25 mouse cellular contexts compared by ENCODE assay signal in the genomic region with DNA sequence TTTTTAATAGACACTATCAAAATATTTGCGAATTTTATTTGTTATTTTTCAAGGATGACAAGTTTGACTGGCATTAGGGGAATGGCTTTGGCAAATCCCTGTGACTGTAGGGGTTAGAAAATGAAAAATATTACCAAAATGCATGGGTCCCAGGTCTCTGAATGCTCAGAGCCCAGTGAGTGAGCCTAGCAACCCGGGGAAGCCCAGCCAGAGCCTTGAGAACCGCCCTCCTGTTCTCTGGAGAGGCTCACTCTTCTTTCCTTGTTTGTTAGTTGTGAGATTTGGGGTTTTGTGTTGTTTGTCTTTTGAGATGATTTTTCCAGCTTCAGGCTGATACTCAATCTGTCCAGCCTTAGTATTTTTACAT.
DNase-seq lines count a peak whose midpoint lies in the region; ATAC-seq and TF ChIP-seq lines count a peak whose summit lies in the region.
"Had no signal": no experiment of that assay in that cellular context is flagged by ENCODE, and none has a peak within 500 bp of the region (broad histone marks: within the 10 kb centered on the region; RNA-seq: fewer than 3 reads in every experiment).

No protein-coding gene starts in this region.

- H3K9ac ChIP-seq in heart, embryonic 12.5 days = no peak overlapping the region
- H3K9ac ChIP-seq in intestine, embryonic 15.5 days = no peak overlapping the region
- no peak overlapping the region for H3K9ac ChIP-seq in liver, embryonic 15.5 days
- no peak overlapping the region for H3K9ac ChIP-seq in stomach, embryonic 14.5 days (replicated peaks; ENCODE audit: low read depth, low read length)
- H3K9ac ChIP-seq: embryonic facial prominence, embryonic 15.5 days; forebrain, embryonic 15.5 days; heart, embryonic 15.5 days had no signal

- no peaks in the 10 kb centered on the region for H3K9me3 ChIP-seq in heart, embryonic 12.5 days (replicated peaks)
- H3K9me3 ChIP-seq in intestine, embryonic 15.5 days = no peaks in the 10 kb centered on the region
- H3K9me3 ChIP-seq in liver, embryonic 15.5 days (replicated peaks) = no peaks in the 10 kb centered on the region
- H3K9me3 ChIP-seq in stomach, embryonic 14.5 days (ENCODE audit: control insufficient read depth, low read depth, low read length) = no peaks in the 10 kb centered on the region
- H3K9me3 ChIP-seq: embryonic facial prominence, embryonic 15.5 days; forebrain, embryonic 10.5 days; forebrain, embryonic 15.5 days; G1E; heart, embryonic 10.5 days; heart, embryonic 15.5 days had no signal

- H3K4me1 ChIP-seq in heart, embryonic 12.5 days (replicated peaks) = no peaks in the 10 kb centered on the region
- peaks cover 3% of the 10 kb centered on the region; the same call in 1 of the 2 replicates for H3K4me1 ChIP-seq in intestine, embryonic 15.5 days (replicated peaks)
- H3K4me1 ChIP-seq in liver, embryonic 15.5 days (replicated peaks) = peaks cover 3% of the 10 kb centered on the region; the same call in 1 of the 2 replicates
- no peaks in the 10 kb centered on the region for H3K4me1 ChIP-seq in stomach, embryonic 14.5 days (ENCODE audit: control insufficient read depth, insufficient read depth, low read length)
- peaks cover 2% of the 10 kb centered on the region; the same call in 1 of the 2 replicates for H3K4me1 ChIP-seq in lung, adult 2 months (ENCODE audit: control insufficient read depth, insufficient read depth, low read length)
- H3K4me1 ChIP-seq: forebrain, embryonic 15.5 days; heart, embryonic 10.5 days; heart, embryonic 15.5 days had no signal

- TF ChIP-seq CTCF in lung, adult 2 months (IDR thresholded peaks at IDR 0.05; ENCODE audit: insufficient read depth, low read length) = no peak

- H3K36me3 ChIP-seq in heart, embryonic 12.5 days = no peaks in the 10 kb centered on the region
- no peaks in the 10 kb centered on the region for H3K36me3 ChIP-seq in intestine, embryonic 15.5 days
- H3K36me3 ChIP-seq in liver, embryonic 15.5 days (replicated peaks) = no peaks in the 10 kb centered on the region
- no peaks in the 10 kb centered on the region for H3K36me3 ChIP-seq in stomach, embryonic 14.5 days (ENCODE audit: control insufficient read depth, insufficient read depth, low read length)
- H3K36me3 ChIP-seq: embryonic facial prominence, embryonic 15.5 days; forebrain, embryonic 10.5 days; forebrain, embryonic 15.5 days; G1E; heart, embryonic 10.5 days; heart, embryonic 15.5 days had no signal

- no peak overlapping the region for H3K4me3 ChIP-seq in heart, embryonic 12.5 days
- H3K4me3 ChIP-seq in intestine, embryonic 15.5 days (replicated peaks) = no peak overlapping the region
- H3K4me3 ChIP-seq in liver, embryonic 15.5 days (replicated peaks) = no peak overlapping the region
- H3K4me3 ChIP-seq in stomach, embryonic 14.5 days (ENCODE audit: low read depth, low read length) = no peak overlapping the region
- no peak overlapping the region for H3K4me3 ChIP-seq in lung, adult 2 months (replicated peaks; ENCODE audit: extremely low read depth, low read depth, low read length)
- H3K4me3 ChIP-seq: embryonic facial prominence, embryonic 15.5 days; erythroblast, embryonic 14.5 days; forebrain, embryonic 10.5 days; forebrain, embryonic 15.5 days; heart, embryonic 10.5 days; heart, embryonic 15.5 days had no signal

- peak; percentile 21 for DNase-seq in heart, adult 11 months
- DNase-seq in right cerebral cortex, adult 2 months (ENCODE audit: low spot score in 2 of 2) = no peak
- DNase-seq in right cerebral cortex, postnatal 25 days = no peak
- DNase-seq in lung, adult 2 months = no peak
- DNase-seq: adrenal gland, adult 8-10 months; adrenal gland, postnatal 36 days; B cell, adult 2 months; cerebellum, adult 8-10 months; cerebellum, postnatal 14 days; embryo, embryonic 11 days; gastrocnemius, postnatal 36 days; heart, adult 18-20 months; heart, postnatal 14 days had no signal

- no peak overlapping the region for H3K27ac ChIP-seq in heart, embryonic 12.5 days (ENCODE audit: poor library complexity, severe bottlenecking)
- peak overlapping the region; percentile 37; the same call in 1 of the 2 replicates for H3K27ac ChIP-seq in intestine, embryonic 15.5 days
- peak overlapping the region; percentile 19; the same call in 1 of the 2 replicates for H3K27ac ChIP-seq in liver, embryonic 15.5 days (replicated peaks)
- H3K27ac ChIP-seq in stomach, embryonic 14.5 days (ENCODE audit: low read length) = peak overlapping the region; percentile 16; the same call in 1 of the 2 replicates
- H3K27ac ChIP-seq: embryonic facial prominence, embryonic 15.5 days; forebrain, embryonic 10.5 days; forebrain, embryonic 15.5 days; heart, embryonic 10.5 days; heart, embryonic 15.5 days had no signal

- H3K27me3 ChIP-seq in heart, embryonic 12.5 days (replicated peaks) = no peaks in the 10 kb centered on the region
- no peaks in the 10 kb centered on the region for H3K27me3 ChIP-seq in intestine, embryonic 15.5 days (replicated peaks)
- H3K27me3 ChIP-seq in liver, embryonic 15.5 days = no peaks in the 10 kb centered on the region
- no peaks in the 10 kb centered on the region for H3K27me3 ChIP-seq in stomach, embryonic 14.5 days (ENCODE audit: control insufficient read depth, insufficient read depth, low read length)
- H3K27me3 ChIP-seq: embryonic facial prominence, embryonic 15.5 days; forebrain, embryonic 15.5 days; heart, embryonic 15.5 days had no signal

- no peak for TF ChIP-seq POLR2A in lung, adult 2 months (IDR thresholded peaks at IDR 0.05; ENCODE audit: borderline replicate concordance, extremely low read depth, low read depth, low read length)

- H3K4me2 ChIP-seq in heart, embryonic 12.5 days = no peak overlapping the region
- H3K4me2 ChIP-seq in intestine, embryonic 15.5 days (replicated peaks) = no peak overlapping the region
- H3K4me2 ChIP-seq in liver, embryonic 15.5 days = no peak overlapping the region
- H3K4me2 ChIP-seq in stomach, embryonic 14.5 days (replicated peaks; ENCODE audit: low read depth, low read length) = no peak overlapping the region
- H3K4me2 ChIP-seq: embryonic facial prominence, embryonic 15.5 days; forebrain, embryonic 15.5 days; heart, embryonic 15.5 days had no signal

- ATAC-seq in heart, embryonic 12.5 days (ENCODE audit: insufficient number of reproducible peaks, low FRiP score) = no peak
- ATAC-seq in intestine, embryonic 15.5 days = peak; percentile 48
- ATAC-seq in liver, embryonic 15.5 days (ENCODE audit: insufficient read depth) = no peak
- 0 out of 2 replicates have a peak, but pooled peaks have one; percentile 34 for ATAC-seq in stomach, embryonic 14.5 days (ENCODE audit: insufficient number of reproducible peaks, insufficient read depth, low FRiP score, low read depth)
- ATAC-seq: CD4-positive, CD25-positive, alpha-beta regulatory T cell, adult 4 months; forebrain, embryonic 15.5 days had no signal

- WGBS in heart, embryonic 12.5 days = 74% methylated on average over 3 of the region's 3 CpGs
- WGBS in intestine, embryonic 15.5 days = 48% methylated on average over 3 of the region's 3 CpGs
- 35% methylated on average over 3 of the region's 3 CpGs for WGBS in liver, embryonic 15.5 days (ENCODE audit: insufficient replicate concordance)
- 54% methylated on average over 3 of the region's 3 CpGs for WGBS in stomach, embryonic 14.5 days
- 53% methylated on average over 3 of the region's 3 CpGs for WGBS in lung, adult 2 months

Comparison
In these comparisons a context has a peak if more than half of its experiments do, and no peak if none do; other contexts are left out.
1. ATAC-seq: peak in intestine, embryonic 15.5 days (single experiment) and stomach, embryonic 14.5 days (single experiment); none in heart, embryonic 12.5 days (single experiment) and liver, embryonic 15.5 days (single experiment).